Mouse (Mus musculus) brown adipose tissue, adult 24 weeks (tissue): ENCODE results near the gene Olfr101. TPM values are rescaled to one million over a fixed set of nuclear protein-coding genes. Genes with fewer than 3 reads are reported as not detected.

Experiments used
- polyA plus RNA-seq: library from polyadenylated mRNA; stranded (reverse); fragments of >200 nt; gene quantifications from 2 replicates; pipeline ENCODE4 v1.2.4, GENCODE M21; 2012; ENCODE audit not compliant: missing spikeins, insufficient read depth, insufficient read length

Olfr101 gene
- polyA plus RNA-seq, 1 experiment: not detected

Other genes with a start within 250 kb of the Olfr101 start
- gene Olfr90, start 215.8 kb downstream of the Olfr101 start, polyA plus RNA-seq: not detected in 2 replicates
- gene Olfr91, start 206.0 kb downstream of the Olfr101 start, polyA plus RNA-seq: not detected in 2 replicates
- not detected in 2 replicates for gene Olfr92, start 184.2 kb downstream of the Olfr101 start, polyA plus RNA-seq
- gene Olfr93, start 142.8 kb downstream of the Olfr101 start, polyA plus RNA-seq: not detected in 2 replicates
- gene Ubd, start 110.4 kb downstream of the Olfr101 start, polyA plus RNA-seq: 2.6 and 2.9 TPM in 2 replicates
- gene Olfr94, start 103.3 kb downstream of the Olfr101 start, polyA plus RNA-seq: not detected in 2 replicates
- not detected in 2 replicates for gene Olfr95, start 91.2 kb downstream of the Olfr101 start, polyA plus RNA-seq
- not detected in 2 replicates for gene Olfr96, start 84.2 kb downstream of the Olfr101 start, polyA plus RNA-seq
- not detected in 2 replicates for gene Olfr97, start 67.0 kb downstream of the Olfr101 start, polyA plus RNA-seq
- gene Olfr98, start 40.6 kb downstream of the Olfr101 start, polyA plus RNA-seq: not detected in 2 replicates
- gene H2-M3, start 34.1 kb downstream of the Olfr101 start, polyA plus RNA-seq: 2.2 and 4.9 TPM in 2 replicates
- not detected in 2 replicates for gene Olfr99, start 20.9 kb downstream of the Olfr101 start, polyA plus RNA-seq
- gene Olfr102, start 12.7 kb upstream of the Olfr101 start, polyA plus RNA-seq: not detected in 2 replicates
- gene Olfr103, start 35.4 kb upstream of the Olfr101 start, polyA plus RNA-seq: not detected in 2 replicates
- gene Olfr104-ps, start 55.3 kb upstream of the Olfr101 start, polyA plus RNA-seq: not detected in 2 replicates
- gene Olfr105-ps, start 74.7 kb upstream of the Olfr101 start, polyA plus RNA-seq: not detected in 2 replicates
- not detected in 2 replicates for gene Olfr106-ps, start 86.1 kb upstream of the Olfr101 start, polyA plus RNA-seq
- gene Olfr107, start 94.9 kb upstream of the Olfr101 start, polyA plus RNA-seq: not detected in 2 replicates
- not detected in 2 replicates for gene Olfr108, start 141.2 kb upstream of the Olfr101 start, polyA plus RNA-seq
- gene Olfr109, start 154.6 kb upstream of the Olfr101 start, polyA plus RNA-seq: not detected in 2 replicates
- not detected in 2 replicates for gene H2-M2, start 179.2 kb upstream of the Olfr101 start, polyA plus RNA-seq
- gene Olfr110, start 188.2 kb upstream of the Olfr101 start, polyA plus RNA-seq: not detected in 2 replicates
- not detected in 2 replicates for gene Olfr111, start 203.7 kb upstream of the Olfr101 start, polyA plus RNA-seq